Mouse (Mus musculus) lung, postnatal 36 days (tissue): Measurements from ENCODE around the gene Slc39a8.
A peak's percentile ranks its signal among the peaks of the same experiment; 100 is the strongest.

Experiments used
- DNase-seq: peaks from one replicate; pipeline ENCODE4 v3.0.0; 2022; ENCODE audit warnings: mixed read lengths

The Slc39a8 gene

DNA sequence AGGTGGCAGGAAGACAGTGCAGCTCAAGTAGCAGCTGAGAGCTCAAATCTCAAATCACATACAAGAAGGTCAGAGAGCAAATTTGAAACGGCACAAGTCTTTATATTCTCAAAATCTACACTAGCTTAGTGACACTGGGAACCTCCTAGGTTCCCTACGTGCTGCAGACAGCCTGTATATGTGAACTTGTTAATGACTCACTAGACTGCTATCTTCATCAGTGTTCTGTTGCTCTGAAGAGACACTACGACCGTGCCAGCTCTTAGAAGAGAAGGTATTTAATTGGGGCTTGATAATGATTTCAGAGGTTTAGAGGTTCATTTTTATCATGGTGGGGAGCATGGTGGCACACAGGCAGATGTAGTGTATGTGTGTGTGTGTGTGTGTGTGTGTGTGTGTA, 94.2 kb downstream of the Slc39a8 start:
- DNase-seq = no peak

DNA sequence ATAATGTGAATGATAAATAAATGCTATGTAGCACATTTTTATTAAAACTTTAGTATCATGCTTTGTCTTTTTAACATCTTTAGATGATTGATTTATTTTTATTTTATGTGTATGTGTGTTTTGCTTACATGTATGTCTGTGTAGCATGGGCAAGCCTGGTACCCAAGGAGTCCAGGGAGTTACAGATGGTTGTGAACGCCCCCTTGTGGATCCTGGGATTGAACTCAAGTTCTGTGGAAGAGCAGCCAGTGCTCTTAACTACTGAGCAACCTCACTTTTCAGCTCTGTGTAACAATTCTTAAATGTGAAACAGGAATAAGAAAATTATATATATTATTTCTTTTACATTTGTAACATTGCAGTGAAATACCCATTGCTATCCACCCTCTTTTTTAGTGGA, 101.7 kb downstream of the Slc39a8 start:
- DNase-seq = peak; percentile 32

DNA sequence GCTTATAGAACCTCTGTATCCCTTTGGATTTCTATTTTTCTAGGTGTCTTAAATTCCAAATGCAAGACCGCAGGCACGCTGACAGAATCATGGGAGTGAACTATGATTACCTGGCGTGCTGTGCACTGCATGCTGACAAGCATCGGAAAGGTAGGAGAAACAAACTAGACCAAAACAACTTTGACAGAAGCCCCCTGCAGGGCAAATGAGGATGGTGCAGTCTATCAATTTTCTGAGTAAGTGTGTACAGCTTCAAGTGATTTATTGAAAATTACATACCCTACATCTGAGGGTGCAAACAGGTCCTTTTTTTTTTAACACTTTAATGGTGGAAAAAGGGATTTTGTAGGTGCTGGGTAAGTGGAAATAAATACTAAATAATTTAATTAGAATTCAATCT, 103.1 kb downstream of the Slc39a8 start:
- DNase-seq = peak; percentile 19

- DNase-seq = no peak
These were observed 112.4 kb downstream of the Slc39a8 start for GRCm38 (mm10) chr3:135937455-135937854.
